Mouse (Mus musculus) adrenal gland, adult 8-10 months (tissue): Measurements from ENCODE around the gene Tmem150a. TPM values are rescaled to one million over a fixed set of nuclear protein-coding genes. Genes with fewer than 3 reads are reported as not detected.

Experiments
- DNase-seq: peaks from one replicate; pipeline ENCODE4 v3.0.0; 2022
- total RNA-seq, 4 experiments: library from RNA; stranded (reverse); gene quantifications; 2 replicates each; pipeline ENCODE4 v1.2.4; 2022

Gene Tmem150a
- total RNA-seq, result 10 to 100 TPM; 20.0 to 37.7 (median 28.2) TPM

- peak; percentile 82 for DNase-seq
Observed at GRCm38 (mm10) chr6:72355066-72355911, at the start of gene Tmem150a. TSS of gene Tmem150a (plus strand) at chr6:72355447.

GRCm38 (mm10) chr6:72312198-72312597 lies 43.0 kb upstream of the Tmem150a start:
- no peak for DNase-seq

- DNase-seq, result no peak
Observed at GRCm38 (mm10) chr6:72313124-72313867, 42.0 kb upstream of the Tmem150a start.

DNA sequence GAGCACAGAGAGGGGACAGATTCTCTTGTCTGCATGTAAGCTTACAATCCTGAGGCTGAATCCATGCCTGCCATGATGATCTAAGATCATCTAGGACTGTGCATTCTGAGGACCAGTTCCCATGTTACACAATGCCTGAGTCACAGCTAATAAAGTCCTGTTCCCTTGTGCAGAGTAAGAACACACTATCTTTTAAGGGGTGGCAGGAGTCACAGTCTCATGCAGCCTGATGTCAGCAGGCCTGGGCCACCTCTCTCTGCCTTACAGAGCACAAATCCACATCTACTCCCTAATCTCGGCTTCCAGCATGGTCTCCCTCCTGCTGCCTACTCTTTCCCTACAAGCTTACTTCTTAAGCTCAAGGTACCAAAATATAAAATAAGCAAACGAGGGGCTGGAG lies 39.9 kb upstream of the Tmem150a start:
- no peak for DNase-seq

- no peak for DNase-seq
Observed at GRCm38 (mm10) chr6:72316044-72316443, 39.2 kb upstream of the Tmem150a start.

GRCm38 (mm10) chr6:72318440-72318839 lies 36.8 kb upstream of the Tmem150a start:
- no peak for DNase-seq

GRCm38 (mm10) chr6:72319019-72319418 lies 36.2 kb upstream of the Tmem150a start:
- no peak for DNase-seq

DNA sequence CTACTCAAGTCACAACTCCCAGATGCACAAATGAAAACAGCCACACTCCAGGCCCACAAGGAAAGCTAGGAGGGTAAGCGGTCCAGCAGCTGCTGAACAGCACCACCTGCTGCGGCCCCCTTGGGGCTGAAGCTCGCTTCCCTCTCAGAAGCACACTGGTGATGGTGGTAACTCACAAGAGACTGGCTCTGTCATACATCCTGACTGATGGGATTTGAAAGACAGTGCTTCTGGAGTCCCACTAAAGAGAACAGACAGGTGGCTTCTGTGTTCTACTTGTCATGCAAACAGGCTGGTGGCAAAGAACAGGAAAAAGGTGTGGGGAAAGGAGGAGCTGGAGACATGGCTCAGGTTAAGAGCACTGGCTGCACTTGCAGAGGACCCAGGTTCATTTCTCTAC lies 32.3 kb upstream of the Tmem150a start:
- DNase-seq, result no peak

DNA sequence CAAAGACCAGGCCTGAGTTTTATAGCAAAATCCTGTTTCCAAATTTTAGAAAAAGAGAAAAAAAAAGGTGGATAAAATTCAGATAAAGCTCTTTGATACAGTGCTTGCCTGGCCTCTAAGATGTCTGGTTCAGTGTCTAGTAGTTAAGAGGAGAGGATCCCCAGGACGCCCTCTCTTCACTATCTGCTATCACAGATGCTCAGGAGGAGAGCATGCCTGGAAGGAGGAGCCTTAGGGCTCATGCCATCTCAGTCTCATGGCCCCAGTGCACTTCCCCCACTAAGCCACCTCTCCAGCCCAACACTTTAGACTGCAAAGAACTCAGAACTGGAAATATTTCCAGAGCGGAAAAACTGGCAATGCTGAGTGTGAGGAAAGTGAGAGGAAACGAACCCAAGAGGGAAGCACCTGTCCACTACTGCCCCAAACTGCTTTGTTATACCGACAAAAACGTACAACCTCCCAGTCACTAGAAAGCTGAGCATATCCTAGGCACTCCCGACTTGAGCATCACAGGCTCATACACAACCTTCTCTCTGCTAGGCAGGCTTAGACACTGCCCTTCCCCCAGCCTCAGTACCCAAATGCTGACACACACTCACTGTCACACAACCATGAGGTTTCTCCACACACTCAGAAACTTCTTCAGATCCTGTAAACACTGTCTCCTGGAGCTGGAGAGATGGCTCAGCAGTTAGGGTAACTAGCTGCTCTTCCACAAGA lies 31.3 kb upstream of the Tmem150a start:
- no peak for DNase-seq

DNA sequence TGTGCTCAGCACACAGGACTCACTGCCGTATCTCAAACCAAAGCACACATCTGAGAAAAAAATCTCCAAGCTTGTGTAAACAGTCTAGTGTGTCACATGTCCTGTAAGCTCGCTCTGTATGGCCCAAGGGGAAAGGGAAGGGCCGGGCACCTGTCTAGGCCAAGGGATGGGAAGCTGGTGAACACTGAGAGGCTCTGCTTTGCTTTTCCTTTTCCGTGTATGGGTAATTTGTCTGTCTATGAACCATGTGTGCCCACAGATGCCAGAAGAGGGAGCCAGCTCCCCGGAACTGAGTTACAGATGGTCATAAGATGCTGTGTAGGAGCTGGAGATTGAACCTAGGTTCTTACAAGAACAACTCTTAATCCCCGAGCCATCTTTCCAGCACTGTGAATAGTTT lies 29.0 kb upstream of the Tmem150a start:
- DNase-seq, result no peak

GRCm38 (mm10) chr6:72329019-72329418 lies 26.2 kb upstream of the Tmem150a start:
- DNase-seq, result no peak

GRCm38 (mm10) chr6:72330133-72330532 lies 25.1 kb upstream of the Tmem150a start:
- DNase-seq, result no peak

GRCm38 (mm10) chr6:72333111-72333510 lies 22.1 kb upstream of the Tmem150a start:
- no peak for DNase-seq

DNA sequence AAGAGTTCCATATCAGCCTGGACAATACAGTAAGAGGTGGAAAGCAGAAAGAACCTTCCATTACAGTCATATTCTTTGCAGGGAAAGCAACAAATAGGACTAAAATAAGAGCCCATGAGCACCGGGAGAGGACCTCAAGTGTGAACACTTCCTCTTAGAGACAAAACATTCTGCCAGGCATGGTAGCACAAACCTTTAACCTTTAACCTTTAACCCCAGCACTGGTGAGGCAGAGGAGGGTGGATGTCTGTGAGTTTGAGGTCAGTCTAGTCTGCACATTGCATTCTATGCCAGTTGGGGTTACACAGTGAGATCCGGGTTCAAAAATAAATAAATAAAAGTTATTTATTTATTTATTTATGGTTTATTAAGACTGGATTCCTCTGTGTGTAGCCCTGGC lies 14.8 kb upstream of the Tmem150a start:
- no peak for DNase-seq

DNA sequence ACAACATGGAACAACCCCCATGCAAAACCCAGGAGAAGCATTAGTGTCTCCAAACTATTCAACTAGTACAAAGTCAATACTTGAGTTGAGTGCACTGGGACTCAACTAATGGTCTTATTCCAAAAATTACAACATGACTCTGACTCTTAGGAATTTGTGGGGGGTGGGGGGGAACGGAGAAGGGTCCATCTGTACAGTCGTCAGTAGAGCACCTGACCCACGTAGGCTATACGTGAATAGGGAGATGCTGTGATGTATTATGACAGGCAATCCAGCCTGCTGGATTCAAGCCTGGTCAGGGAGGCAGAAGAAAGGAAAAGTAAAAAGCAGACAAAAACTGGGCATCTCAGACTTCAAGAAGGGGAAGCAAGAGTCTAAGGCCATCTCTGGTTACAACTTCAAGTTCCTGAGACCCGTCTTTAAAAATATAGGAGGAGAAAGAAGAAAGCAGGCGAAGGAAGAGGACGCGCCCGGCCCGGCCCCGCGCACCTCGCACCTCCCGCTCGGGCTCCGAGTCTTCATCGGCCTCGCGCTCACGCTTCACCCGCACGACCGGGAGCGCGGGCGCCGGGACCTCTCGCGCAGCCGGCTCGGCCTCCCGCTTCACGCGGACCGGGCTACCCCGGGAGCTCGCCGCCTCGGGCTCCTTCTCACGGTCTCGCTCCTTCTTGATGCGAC lies 10.7 kb upstream of the Tmem150a start:
- DNase-seq, result no peak

DNA sequence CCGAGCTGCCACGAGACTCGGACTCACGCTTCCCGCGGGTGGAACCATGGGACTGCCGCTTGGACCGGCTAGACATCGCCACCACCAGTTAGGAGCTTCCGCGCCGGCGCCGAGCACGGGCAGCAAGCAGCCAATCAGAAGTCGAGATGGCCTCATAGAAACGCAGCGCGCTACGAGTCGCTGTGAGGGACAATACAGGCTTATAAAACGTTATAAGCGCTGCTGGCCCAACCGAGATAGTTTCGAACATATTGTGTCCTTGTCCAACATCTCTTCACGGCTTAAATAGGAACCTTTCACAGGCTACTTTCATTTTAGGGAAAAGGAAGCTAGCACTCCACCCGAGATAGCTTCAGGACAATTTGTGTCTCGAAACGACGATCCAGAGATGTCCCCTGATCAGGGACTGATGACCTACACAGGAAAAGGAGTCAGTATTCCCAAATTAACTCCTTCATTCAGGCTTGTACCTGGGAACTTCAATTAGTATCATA lies 10.1 kb upstream of the Tmem150a start, which contains the start of gene Usp39:
Gene Usp39, minus strand, starts transcription at position 111 of the 494 bp plus-strand sequence.
- DNase-seq, result peak; percentile 90

DNA sequence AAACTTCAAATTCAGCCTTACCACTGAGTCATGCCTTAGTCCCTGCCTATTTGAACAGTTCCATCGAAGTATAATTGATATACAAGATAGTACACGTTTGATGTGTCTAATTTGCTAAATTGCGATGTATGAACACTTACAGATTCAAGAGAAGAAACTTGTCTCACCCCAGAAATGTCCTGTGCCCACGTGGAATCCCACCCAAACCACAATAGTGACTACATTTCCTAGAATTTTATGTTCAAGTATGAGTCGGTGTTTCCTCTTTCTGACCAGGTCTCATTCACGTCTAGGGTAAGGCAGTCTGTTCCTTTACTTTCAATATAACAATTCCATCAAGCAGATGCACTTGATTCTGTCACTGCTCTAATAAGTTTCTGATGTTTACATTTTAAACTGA lies 9.6 kb upstream of the Tmem150a start:
- no peak for DNase-seq

GRCm38 (mm10) chr6:72346261-72346660 lies 9.0 kb upstream of the Tmem150a start:
- DNase-seq, result no peak

DNA sequence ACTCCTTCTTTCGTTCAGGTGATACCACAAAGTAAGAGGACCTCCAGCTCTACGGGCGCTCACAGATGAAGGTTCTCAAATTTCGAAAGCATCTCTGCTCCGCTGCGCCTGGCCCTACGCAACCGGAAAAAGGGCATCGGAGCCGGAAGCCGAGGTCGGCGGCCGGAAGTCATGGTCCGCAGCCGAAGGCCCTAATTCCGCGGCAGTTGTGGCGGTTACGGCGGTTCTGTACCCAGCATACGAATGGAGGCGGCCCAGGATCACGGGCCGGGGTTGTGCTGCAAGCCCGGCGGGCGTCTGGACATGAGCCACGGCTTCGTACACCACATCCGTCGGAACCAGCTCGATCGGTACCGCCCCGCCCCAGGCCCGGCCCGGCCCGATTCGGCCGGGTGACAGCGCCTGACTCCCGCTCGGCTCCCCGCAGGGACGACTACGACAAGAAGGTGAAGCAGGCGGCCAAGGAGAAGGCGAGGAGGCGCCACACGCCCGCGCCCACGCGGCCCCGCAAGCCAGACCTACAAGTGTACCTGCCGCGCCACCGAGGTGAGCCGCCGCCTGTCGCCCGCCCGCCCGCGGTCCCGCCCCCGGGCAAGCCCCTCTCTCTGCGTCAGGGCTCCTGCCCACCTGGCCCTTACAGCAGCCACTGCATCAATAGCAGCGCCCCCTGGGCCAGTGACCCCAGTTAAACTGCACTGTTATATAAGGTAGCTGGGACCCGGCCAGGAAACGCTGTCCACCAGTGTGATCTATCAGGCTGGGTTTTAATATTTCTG lies 7.9 kb upstream of the Tmem150a start, which contains the start of gene 0610030E20Rik:
Gene 0610030E20Rik, plus strand, starts transcription at position 152 of the 776 bp plus-strand sequence.
- peak; percentile 73 for DNase-seq

DNA sequence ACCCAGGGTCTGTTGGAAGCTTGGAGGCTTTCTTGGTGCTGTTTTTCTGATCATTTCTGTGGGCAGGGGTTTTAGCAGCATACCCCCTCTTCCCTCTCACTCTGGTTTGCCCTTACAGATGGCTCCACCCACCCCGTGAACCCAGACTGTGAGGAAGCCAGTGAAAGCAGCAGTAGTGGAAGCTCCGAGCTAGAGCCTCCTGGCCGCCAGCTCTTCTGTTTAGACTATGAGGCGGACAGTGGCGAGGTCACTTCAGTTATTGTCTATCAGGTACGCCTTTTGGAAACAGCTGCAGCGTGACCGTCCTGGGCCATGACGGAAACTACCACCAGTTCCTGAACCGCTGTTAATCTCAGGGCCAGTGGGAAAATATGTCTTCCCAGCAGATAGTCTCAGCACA lies 6.8 kb upstream of the Tmem150a start:
- DNase-seq, result no peak

DNA sequence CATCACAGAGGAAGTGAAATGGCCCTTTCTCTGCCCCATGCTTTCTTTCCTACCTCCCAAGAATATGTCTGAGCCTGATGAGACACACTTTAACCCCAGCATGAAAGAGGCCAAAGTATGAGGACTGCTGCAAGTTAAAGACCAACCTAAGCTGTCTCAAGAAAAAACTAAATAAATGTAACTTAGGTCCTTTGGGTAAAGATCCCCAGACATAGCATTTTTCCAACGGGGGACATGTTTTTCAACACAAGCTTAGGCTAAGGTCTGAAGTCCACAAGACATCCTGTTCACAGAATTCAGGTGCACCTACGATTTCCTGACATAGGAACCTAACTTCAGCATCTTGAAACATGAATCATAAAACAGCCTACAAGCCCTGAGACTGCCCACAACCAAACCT lies 5.0 kb upstream of the Tmem150a start:
- no peak for DNase-seq
